Mouse (Mus musculus) spleen, postnatal 36 days (tissue): Measurements from ENCODE around the gene Plekhm2.
A peak's percentile ranks its signal among the peaks of the same experiment; 100 is the strongest.

Source experiments
- DNase-seq, 2 experiments: peaks; one replicate each; pipeline ENCODE4 v3.0.0; 2022; ENCODE audit warnings: low spot score in 2 of 2, mixed read lengths in 1 of 2

Gene Plekhm2

GRCm38 (mm10) chr4:141605421-141605820 is 59.3 kb downstream of the Plekhm2 start:
- DNase-seq: no peak

- DNase-seq: no peak
These were observed 60.2 kb downstream of the Plekhm2 start for GRCm38 (mm10) chr4:141604493-141604892.

- DNase-seq: no peak
These were observed 60.8 kb downstream of the Plekhm2 start for GRCm38 (mm10) chr4:141603921-141604320.

GRCm38 (mm10) chr4:141602523-141603223 is 62.0 kb downstream of the Plekhm2 start:
- no peak for DNase-seq

GRCm38 (mm10) chr4:141601148-141601862 is 63.4 kb downstream of the Plekhm2 start:
- no peak for DNase-seq

- DNase-seq: no peak
These were observed 64.3 kb downstream of the Plekhm2 start for GRCm38 (mm10) chr4:141600364-141600763.

- no peak for DNase-seq
These were observed 65.2 kb downstream of the Plekhm2 start for GRCm38 (mm10) chr4:141599251-141600141.

- no peak for DNase-seq
These were observed 65.8 kb downstream of the Plekhm2 start for GRCm38 (mm10) chr4:141598894-141599250.

- DNase-seq: no peak
These were observed 66.4 kb downstream of the Plekhm2 start for GRCm38 (mm10) chr4:141598199-141598893.

GRCm38 (mm10) chr4:141596700-141597328 is 67.9 kb downstream of the Plekhm2 start:
- no peak for DNase-seq

GRCm38 (mm10) chr4:141595605-141596268 is 69.0 kb downstream of the Plekhm2 start:
- DNase-seq: no peak

- no peak for DNase-seq
These were observed 69.6 kb downstream of the Plekhm2 start for GRCm38 (mm10) chr4:141595138-141595537.

GRCm38 (mm10) chr4:141591547-141591946 is 73.2 kb downstream of the Plekhm2 start:
- peak in 1 of 2 experiments; percentile 34 for DNase-seq

GRCm38 (mm10) chr4:141583919-141584318 is 80.8 kb downstream of the Plekhm2 start:
- DNase-seq: no peak

- no peak for DNase-seq
These were observed 83.6 kb downstream of the Plekhm2 start for GRCm38 (mm10) chr4:141581051-141581450.

- no peak for DNase-seq
These were observed 85.9 kb downstream of the Plekhm2 start for GRCm38 (mm10) chr4:141578833-141579232.

- no peak for DNase-seq
These were observed 87.8 kb downstream of the Plekhm2 start for GRCm38 (mm10) chr4:141576877-141577276.

- DNase-seq: no peak
These were observed 88.3 kb downstream of the Plekhm2 start for GRCm38 (mm10) chr4:141576404-141576803.
